Mouse (Mus musculus): ENCODE results near the gene Lamtor3.

GRCm38 (mm10) chr3:137941555-137941954 lies 23.2 kb downstream of the Lamtor3 start:
- TF ChIP-seq CTCF (IDR thresholded peaks at IDR 0.05; ENCODE audit: low read depth, low read length) = no peak
- no peak for TF ChIP-seq POLR2A (IDR thresholded peaks at IDR 0.05; ENCODE audit: borderline replicate concordance, low read depth, low read length)
